Mouse (Mus musculus): ENCODE measurements at regions not wholly inside any gene's neighbourhood (a gene's known extent, or its start where the extent isn't known, plus 50 kb on each side); places are given as distances from the start of the nearest gene placed in this dataset.

DNA sequence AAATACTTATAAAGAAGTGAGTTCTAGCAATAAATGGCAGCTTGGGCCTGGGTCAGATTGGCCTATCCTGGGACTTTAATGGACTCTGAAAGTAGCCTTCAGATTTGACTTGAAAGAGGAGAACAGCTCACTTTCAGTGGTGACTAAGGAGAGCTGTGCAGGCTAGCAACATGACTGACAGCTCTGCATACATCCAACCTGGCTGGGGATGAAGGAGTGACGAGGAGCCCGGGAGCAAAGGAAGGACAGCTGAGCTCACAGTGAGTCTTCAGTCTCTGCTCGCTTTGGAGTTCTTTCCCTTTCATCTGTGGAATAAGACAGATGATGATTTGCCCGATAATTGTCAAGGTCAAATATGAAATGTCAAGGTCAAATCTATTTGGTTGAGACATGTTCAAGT lies 172.7 kb upstream of the Klf4 start:
- DNase-seq (ENCODE audit: low spot score in 2 of 2): no peak

DNA sequence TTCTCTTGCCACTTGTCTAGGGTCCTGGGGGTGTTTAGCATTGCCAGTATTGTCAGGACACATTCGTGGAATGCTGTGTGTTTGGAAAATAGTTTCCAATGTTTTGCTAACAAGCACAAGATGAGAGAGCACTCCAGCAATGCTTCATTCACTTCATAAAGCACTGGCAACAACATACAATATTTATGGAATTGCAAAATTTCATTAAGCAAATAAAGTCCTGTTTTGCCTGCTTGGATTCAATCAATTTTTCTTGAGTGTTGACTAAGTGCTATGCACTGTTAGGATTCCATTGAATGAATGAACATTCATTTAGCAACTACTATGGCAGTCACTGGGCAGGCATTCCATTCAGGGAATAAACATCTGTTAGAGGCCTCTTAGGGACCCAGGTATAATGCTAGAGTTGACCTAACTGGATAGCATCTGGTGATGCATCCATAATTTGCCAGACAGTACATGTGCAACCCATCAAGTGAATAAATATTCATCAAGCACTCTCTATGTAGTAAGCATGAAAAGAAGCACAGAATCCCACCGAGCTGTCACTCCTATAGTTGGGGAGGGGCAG lies 171.2 kb upstream of the Klf4 start:
- no peak for DNase-seq (ENCODE audit: low spot score in 2 of 2)

DNA sequence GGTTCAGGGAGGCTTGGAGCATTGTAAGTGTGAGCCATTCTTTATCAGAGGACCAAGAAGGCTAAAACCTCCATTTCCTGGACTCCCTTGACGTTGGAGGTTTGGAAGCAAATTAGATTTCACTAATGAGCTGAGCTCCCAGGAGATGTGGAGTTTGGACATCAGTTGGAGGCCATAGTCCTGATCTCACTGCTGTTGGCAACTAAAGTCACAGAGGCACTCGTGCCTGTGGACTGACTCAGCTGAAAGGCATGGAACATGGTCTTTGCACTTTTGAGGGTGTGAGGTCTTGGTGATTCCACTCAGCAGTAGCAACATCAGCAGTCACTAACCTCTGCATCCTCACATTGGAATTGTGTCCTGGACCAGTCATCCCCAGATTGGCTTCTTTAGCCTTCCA lies 169.1 kb upstream of the Klf4 start:
- DNase-seq (ENCODE audit: low spot score in 2 of 2): no peak

DNA sequence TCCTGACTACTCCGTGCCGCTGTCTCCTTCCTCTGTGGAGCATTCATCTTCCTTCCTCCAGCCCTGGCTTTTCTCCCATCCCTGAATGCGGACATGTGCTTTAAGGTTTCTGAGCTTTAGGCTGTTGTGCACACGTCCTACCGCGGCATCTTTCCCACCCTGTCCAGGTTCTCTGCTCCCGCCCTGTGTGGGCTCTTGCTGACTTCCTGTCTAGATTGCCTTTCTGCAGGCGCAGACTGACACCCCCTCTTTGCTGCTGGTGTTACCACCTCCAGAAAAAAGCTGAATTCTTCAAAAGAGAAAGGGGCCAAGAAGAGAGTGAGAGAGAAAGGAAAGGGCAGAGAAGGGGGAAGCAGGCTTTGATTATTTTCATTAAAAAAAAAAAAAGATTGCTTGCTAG lies 167.7 kb upstream of the Klf4 start:
- DNase-seq (ENCODE audit: low spot score in 2 of 2): no peak

DNA sequence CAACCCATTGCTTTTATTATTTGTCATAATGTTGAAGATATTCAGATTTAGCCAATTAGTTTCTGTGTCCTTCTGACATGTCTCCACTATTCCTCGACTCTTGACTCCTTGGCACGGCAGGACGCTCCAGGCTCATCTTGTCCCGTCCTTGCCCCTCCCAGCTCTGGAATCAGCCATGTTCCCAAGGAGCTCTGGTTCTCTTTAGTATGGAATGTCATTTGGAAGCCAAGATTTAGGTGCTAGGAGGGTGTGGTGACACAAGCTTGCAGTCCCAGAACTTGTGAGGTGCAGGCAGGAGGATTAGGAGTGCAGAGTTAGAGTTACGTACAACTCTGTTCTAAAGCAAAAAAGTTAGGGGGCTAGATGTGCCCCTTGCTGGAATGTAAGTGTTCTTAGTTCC lies 166.9 kb upstream of the Klf4 start:
- no peak for DNase-seq (ENCODE audit: low spot score in 2 of 2)

DNA sequence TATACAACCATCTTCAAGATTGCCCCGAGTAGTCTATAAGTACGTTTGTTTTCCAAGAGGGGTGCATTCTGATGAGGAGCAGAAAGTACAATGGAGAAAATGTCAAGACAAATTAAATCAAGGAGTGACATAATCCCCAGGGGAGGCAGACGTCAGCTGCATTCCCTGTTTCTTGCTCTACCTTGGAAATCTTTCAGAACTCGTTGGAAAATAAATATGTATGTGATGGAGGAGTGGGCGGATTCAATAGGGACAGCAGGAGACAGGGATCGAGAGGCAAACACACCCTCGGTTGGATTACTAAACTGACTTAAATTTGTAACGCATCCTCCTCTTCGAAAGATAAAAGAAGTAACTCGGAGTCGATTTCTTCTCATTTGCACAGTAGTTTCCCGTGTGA lies 164.8 kb upstream of the Klf4 start:
- DNase-seq (ENCODE audit: low spot score in 2 of 2): peak in 1 of 2 experiments; percentile 5

DNA sequence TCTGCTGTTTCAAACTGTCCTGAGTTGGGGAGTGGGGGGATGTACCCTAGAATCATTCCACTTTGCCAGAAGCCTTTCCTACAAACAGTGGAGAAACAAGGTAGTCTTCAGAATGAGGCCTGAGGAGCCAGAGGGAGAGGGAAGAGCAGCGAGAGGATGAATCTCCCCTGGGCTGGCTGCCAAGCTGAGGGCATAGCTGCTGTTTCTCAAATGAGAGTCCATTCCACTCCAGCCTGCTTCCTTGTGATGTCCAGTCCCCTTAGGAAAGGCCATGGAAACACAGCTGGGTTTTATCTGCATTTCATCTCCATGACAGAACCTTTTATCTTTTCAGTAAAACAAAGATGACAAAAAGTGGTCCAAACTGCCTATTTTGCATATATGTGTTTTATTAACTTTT lies 164.2 kb upstream of the Klf4 start:
- no peak for DNase-seq (ENCODE audit: low spot score in 2 of 2)

DNA sequence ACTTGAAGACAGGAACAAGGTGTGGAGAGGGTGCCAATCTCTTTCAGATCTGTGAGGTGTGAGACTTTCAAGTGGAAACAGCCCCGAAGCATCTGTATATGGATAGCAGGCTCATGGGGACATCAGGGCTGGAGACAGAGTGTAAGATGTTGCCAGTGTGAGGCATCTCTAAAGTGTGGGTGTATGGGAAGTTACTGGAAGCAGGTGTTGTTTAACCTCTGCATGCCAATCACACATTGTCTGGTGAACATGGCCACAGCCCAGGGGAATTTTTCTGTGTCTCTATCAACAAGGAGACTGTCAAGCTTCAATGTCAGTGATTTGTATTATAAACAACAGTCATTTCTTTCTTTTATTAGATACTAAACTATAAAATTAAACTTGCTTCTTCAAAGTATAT lies 163.0 kb upstream of the Klf4 start:
- no peak for DNase-seq (ENCODE audit: low spot score in 2 of 2)

DNA sequence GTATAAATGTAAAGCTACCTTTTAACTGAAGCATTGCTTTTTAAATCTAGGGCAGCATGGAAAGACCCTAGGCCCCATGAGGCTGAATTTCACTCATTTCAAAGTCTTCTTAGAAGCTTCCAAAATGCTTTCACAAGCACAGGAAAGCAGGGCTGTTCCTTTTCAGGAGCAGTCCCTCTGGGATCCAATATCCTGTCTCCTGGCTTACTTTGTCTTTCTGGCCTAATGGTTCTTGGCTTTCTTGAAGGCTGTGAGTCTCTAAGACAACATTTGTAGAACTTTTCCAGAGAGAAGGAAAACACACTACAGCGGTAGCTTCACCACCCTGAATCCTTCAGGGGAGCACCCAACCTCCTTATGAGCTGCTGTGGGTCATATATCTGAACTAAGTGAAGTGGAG lies 157.2 kb upstream of the Klf4 start:
- no peak for DNase-seq (ENCODE audit: low spot score in 2 of 2)

DNA sequence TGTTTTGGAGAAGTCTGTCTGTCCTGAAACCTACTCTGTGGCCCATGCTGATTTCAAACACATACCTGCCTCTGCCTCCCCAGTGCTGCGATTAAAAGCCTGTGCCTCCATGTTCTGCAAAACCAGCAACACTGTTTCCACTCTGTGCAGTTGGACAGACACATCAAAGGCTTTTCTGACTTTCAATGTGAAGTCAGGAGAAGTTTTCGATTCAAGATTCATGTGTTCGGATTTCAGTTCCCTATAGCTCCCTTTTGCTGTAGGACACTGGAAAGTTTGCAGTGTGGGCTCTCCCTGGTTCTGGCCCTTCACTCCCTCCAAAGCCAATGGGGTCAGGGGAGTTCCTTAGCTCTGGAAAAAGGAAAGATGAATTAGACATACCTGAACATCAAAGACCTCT lies 154.5 kb upstream of the Klf4 start:
- no peak for DNase-seq (ENCODE audit: low spot score in 2 of 2)

DNA sequence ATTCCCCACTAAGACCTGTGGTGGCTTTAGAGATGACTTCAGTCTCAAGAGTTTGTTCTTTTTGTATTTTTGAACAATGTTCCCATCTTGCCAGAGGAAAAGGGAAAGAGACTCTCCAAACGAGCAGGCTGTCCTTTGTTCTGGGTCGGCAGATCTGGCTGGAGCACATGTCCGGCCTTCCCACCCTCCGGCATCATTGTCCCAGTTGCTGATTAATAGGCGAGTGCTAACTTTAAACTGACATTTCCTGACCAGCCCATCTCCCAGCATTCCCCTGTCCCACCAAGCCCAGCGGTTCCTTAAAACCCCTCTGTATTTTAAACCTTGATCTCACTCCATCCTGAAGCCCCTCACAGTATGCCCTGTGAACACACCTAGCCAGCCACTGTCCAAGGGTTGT lies 140.0 kb upstream of the Klf4 start:
- no peak for DNase-seq (ENCODE audit: low spot score in 2 of 2)

DNA sequence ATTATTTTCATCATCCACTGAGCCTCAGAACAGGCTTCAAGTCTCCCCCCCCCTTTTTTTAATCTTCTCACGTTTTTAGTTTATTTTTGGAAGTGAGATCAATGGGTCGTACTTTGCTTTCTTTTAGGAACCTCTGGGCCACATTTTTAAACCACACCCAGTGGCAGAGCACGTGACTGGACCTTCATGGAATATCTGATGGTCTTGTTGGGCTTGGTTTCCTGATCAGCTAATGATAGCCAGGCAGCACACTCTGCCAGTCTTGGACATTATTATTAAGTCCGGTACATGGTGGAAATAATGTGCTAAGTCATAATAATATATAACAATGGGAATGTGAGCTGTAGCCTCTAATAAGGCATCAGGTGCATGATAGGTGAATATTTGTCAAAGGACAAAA lies 138.0 kb upstream of the Klf4 start:
- no peak for DNase-seq (ENCODE audit: low spot score in 2 of 2)

DNA sequence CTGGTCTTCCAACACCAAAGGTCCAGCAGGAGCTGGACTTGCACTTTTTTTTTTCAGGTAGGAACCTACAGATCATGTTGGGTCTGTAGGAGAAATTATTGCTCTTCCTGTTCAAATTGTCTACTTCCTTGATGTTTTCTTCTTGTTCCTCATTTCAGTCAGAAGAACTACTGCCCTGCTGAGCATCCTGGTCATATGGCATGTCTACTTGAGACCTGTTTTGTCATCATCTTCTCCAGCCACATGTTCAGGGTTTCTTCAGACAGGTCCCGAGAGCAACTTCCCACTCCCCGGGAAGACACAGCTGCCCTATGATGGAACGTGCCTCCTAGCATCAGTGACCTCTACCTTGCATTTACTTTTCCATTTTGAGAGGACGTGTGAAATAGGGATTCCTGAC lies 132.6 kb upstream of the Klf4 start:
- no peak for DNase-seq (ENCODE audit: low spot score in 2 of 2)

DNA sequence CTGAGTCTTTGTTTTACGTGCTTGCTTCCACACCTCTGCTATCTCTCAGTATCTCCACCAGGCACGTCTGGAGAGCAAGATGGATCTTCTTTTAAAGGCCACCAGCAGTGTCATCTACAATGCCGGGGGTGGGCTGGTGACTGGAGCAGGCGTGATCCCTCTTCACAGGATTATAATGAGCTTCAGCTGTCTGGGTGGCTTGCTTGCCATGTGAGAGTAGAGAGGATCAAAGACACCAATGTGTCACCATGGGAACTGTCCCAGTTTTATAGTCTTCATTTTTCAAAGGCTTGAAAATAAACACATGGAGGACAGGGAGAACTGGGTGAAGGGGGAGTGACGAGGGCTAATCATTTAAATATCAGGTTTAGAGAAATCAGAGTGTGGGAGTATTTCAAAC lies 131.6 kb upstream of the Klf4 start:
- DNase-seq (ENCODE audit: low spot score in 2 of 2): peak; percentile 32 to 51

DNA sequence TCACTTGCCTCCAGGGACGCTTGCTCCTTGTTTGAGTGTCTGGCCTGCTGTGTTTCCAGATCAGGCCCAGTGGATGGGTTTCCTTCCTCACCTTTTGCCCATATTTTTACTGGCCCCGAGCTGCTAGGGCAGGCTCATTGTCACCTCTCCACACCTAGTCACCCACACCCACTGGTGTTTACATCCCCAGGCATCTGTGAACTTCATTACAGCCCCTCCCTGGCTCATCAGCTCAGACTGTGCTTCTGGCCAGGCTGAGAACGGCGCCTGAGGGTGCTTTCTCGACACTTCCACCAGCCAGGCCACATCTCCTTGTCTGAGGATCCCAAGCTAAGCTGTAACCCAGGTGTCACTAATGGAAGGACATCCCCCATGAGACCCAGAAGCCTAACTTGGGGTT lies 129.8 kb upstream of the Klf4 start:
- no peak for DNase-seq (ENCODE audit: low spot score in 2 of 2)

DNA sequence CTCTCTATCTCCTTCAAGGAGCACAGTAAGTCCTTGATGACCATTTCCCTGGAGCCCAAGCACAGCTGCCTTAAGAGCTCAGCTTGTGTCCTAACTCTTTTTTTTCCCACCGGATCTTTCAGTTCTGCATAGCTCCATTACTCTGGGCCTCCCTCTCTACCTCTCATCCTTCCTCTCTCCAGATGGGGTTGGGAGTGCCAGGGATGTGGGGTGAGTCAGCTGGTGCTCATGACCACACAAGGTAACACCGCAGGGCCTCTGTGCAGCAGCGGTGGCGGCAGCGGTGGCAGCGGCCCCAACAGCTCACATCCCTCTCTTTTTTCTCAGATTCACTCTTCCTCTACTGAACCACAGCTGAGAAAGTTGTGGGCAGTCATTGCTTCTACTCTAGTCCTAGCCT lies 126.6 kb upstream of the Klf4 start:
- DNase-seq (ENCODE audit: low spot score in 2 of 2): no peak

DNA sequence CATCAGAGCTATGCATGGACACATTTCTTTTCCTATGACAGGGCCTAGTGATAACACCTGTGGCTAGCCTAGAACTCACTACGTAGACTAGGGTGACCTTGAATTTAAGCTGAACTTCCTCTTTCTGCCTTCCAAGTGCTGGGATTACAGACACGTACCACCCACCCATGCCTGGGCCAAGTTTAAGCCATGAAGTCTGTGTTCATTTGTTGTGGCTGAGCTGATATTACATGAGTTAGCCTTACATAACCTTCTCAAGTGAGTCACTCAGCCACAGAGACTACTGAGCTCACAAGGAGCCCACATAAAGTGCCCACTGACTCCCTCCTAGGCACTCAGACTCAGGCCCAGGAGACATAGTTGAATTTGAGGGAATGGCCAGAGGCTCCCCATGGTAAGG lies 123.1 kb upstream of the Klf4 start:
- no peak for DNase-seq (ENCODE audit: low spot score in 2 of 2)

DNA sequence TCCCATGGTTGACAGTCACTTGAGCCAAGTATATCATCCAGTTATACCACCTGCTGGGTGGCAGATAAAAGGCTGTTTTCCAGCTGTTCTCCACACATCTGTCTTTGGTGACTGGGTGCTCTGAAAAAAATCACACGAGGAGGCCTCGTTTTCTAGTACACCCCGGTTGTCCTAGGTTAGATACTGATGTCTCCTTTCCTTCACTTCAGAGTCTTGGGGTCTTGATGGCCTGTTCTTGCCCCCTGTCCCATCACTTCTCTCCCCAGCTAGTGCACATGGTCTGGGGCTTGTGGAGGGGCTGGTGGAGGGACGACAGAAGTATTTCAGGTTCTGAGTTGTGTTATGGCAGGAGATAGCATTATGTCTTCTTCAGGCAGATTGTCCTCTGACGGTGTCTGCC lies 120.4 kb upstream of the Klf4 start:
- no peak for DNase-seq (ENCODE audit: low spot score in 2 of 2)

DNA sequence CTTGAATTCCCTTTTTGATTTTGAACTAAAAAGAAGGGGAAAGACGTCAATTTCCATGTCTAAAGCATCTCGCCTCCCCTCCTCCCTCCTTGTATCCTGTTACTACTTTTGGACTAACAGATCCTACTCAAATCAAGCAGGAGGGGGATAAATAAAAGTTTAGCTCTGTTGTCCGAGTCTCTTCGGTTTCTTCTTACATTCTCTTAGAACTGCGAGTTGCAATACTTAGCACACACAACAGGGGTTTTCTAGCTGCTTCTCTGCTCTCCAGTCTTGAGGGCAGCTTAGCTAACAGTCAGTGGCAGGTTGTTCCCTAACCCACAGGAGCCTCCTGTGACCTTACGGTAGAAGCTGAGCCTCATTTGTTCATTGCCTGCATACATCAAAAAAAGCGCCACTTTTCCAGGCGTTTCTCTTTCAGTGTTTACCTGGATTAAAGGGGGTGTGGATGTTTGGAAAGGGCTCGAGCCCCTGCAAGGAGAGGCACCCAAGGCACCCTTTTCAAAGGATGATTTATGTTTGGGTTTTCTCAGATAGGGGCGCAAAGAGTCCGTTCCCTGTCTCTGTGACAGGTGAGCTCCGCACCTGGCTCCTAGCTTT lies 119.6 kb upstream of the Klf4 start:
- DNase-seq (ENCODE audit: low spot score in 2 of 2): no peak

DNA sequence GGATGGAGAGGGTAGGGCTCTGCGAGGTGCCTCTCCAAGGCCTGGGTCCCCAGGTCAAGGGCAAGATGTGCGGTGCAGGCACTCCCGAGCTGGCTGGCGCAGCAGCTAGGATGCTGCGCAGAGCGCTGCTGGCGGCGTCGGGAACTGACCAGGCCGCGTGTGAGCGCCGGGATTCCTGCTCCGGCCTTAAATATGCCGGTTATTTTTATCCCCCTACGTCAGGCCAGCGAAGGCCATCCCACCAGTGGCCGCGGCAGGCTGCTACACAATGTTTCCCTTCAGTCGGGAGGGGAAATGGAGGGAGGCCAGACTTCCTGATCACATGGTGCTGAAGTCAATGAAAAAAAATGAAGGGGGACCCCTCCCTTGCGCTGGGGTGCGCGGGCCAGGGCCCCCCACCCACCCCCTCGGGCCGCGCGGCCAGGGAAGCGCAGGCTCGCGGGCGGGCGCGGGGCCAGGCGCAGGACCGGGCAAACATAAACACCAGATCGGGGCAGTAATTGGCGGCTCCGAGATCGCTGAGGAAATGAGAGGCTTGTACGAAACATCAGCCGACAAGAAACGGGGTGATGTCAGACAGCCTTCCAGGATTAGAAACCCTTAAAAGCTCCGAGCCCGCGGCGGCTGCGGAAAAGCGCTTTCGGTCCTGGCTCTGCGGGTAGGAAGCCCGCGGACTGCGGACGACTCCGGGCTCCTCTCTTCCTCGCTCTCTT lies 118.9 kb upstream of the Klf4 start:
- peak; percentile 79 to 85 for DNase-seq (ENCODE audit: low spot score in 2 of 2)

DNA sequence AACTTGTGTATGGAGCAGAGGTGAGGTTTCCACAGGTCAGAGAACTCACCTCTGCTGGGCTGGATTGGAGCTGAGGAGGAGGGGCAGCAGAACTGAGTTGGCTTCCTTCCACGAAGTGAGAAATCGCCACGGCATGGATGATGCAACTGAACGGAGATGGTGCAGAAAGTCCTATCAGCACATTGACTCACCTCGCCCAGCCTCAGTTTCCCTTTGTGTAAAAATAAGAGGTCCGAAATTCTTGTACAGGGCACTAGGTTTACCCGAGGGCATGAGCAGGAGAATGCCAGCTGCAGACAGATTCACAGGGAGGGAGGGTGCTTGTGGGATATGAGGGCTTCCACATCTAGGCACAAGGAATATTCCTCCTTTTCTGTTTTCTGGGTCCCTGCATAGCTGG lies 117.9 kb upstream of the Klf4 start:
- DNase-seq (ENCODE audit: low spot score in 2 of 2): no peak

DNA sequence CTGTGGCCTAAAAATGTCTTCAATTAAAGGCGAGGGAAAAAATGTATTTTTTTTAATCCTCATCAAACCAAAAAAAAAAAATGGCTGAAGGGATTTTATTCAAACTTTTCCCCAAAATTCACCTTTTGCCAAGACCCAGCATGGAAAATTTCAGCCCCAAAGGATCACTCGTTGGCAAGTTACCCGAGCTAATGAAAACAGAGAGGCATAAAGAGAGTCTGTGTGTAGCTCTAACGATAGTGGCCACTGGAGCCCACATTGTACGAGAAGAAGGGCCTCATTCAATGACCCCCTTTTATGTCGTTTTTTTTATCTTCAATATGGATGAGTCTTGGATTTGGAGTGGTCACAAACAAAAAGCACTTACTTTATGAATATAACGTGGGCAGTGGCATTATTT lies 116.1 kb upstream of the Klf4 start:
- no peak for DNase-seq (ENCODE audit: low spot score in 2 of 2)

DNA sequence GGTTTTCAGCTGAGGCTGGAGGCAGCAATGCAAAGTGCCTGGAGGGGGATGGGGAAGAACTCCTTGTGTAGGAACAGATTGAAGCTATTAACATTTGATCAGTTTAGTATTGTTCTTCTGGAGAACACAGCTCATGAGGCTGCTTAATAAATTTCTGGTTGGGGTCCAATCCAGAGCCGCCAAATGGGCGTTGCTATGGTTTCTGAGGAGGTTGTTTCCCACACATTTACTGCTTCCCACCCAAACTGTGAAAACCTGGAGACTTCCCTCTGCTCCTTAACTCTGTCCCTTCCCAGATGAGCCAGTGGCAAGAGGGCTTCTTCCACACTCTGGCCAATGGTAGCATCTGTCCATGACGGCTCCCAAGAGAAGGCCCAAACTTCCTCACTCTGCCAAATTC lies 113.2 kb upstream of the Klf4 start:
- peak in 1 of 2 experiments; percentile 14 for DNase-seq (ENCODE audit: low spot score in 2 of 2)
